Mouse (Mus musculus): Measurements from ENCODE around the gene Prickle1.

Gene Prickle1

GRCm38 (mm10) chr15:93539415-93539814, 56.3 kb downstream of the Prickle1 start:
- no peak for DNase-seq

GRCm38 (mm10) chr15:93538551-93539205, 57.0 kb downstream of the Prickle1 start:
- DNase-seq = no peak

- DNase-seq = no peak
These were observed 57.9 kb downstream of the Prickle1 start for GRCm38 (mm10) chr15:93537745-93538144.

- DNase-seq = no peak
These were observed 59.5 kb downstream of the Prickle1 start for GRCm38 (mm10) chr15:93536191-93536590.

- no peak for DNase-seq
These were observed 65.0 kb downstream of the Prickle1 start for GRCm38 (mm10) chr15:93530703-93531032.

GRCm38 (mm10) chr15:93529831-93530702, 65.6 kb downstream of the Prickle1 start:
- DNase-seq = no peak

- no peak for DNase-seq
These were observed 70.3 kb downstream of the Prickle1 start for GRCm38 (mm10) chr15:93525305-93525917.

GRCm38 (mm10) chr15:93521787-93522180, 73.9 kb downstream of the Prickle1 start:
- DNase-seq = no peak

- DNase-seq = no peak
These were observed 74.5 kb downstream of the Prickle1 start for GRCm38 (mm10) chr15:93521088-93521786.

- DNase-seq = no peak
These were observed 75.6 kb downstream of the Prickle1 start for GRCm38 (mm10) chr15:93519836-93520826.

- DNase-seq = peak; percentile 97
These were observed 76.5 kb downstream of the Prickle1 start for GRCm38 (mm10) chr15:93518941-93519835.

GRCm38 (mm10) chr15:93518143-93518902, 77.4 kb downstream of the Prickle1 start:
- no peak for DNase-seq

GRCm38 (mm10) chr15:93517022-93517565, 78.6 kb downstream of the Prickle1 start:
- DNase-seq = no peak

GRCm38 (mm10) chr15:93515316-93515715, 80.4 kb downstream of the Prickle1 start:
- DNase-seq = no peak

- DNase-seq = peak; percentile 70
These were observed 81.8 kb downstream of the Prickle1 start for GRCm38 (mm10) chr15:93513939-93514341.

GRCm38 (mm10) chr15:93512437-93512836, 83.3 kb downstream of the Prickle1 start:
- DNase-seq = no peak

GRCm38 (mm10) chr15:93510690-93511336, 84.9 kb downstream of the Prickle1 start:
- DNase-seq = no peak

- no peak for DNase-seq
These were observed 90.9 kb downstream of the Prickle1 start for GRCm38 (mm10) chr15:93504808-93505207.

GRCm38 (mm10) chr15:93503201-93503745, 92.4 kb downstream of the Prickle1 start:
- no peak for DNase-seq
